Mouse (Mus musculus) megakaryocyte, embryonic 14.5 days (primary cell): Measurements from ENCODE around the gene Arl4d.

Experiments used
- FLI1 ChIP-seq: IDR thresholded peaks from 2 replicates; pipeline ENCODE4 v1.6.1; 2012; ENCODE audit warnings: low read length, inconsistent platforms, mixed read lengths
- GATA1 ChIP-seq: IDR thresholded peaks from 3 replicates; pipeline ENCODE4 v1.6.1; 2012; ENCODE audit warnings: mixed read lengths, low read length, inconsistent platforms, borderline replicate concordance

DNA sequence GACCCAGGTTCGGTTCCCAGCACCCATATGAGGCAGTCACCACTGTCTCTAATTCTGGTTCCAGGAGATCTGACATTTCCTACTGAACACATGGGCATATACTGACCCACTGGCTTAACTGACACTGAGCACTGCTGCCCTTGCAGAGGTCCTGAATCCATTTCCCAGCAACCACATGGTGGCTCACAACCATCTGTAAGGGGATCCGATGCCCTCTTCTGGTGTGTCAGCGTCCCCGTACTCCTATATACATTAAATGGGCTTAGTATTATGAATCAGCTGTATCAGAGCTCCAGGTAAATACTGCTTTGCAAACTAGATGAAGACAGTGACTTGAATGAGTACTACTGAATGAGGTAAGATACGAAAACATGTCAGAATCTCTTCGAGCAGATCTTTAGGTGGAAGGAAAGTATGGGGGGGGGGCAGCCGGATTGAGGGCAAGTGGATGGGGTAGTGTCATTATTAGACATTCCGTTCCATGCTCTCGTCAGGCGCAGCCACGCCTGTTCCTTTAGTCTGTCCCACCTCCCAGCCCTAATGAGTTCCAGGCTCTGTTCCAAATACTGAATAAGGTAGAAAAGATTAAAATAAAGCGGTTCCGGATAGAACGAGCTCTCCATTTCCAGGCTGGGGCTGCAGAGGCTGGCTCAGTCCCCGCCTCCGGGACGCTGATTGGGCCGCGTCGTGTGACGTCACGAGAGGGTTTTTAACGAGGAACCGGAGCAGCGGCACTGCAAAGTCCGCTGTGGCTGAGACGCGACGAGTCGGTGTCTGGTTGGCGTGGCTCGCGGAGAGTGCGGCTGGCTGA lies at the start of gene Arl4d:
- TF ChIP-seq GATA1 (no peak), FLI1 (no peak)
